Mouse (Mus musculus) embryonic facial prominence, embryonic 12.5 days (tissue): Measurements from ENCODE around the gene Fopnl. TPM values are rescaled to one million over a fixed set of nuclear protein-coding genes. Genes with fewer than 3 reads are reported as not detected.

Experiments used
- ATAC-seq: fragments of 200-750 bp; cut with Nextera tagmentation; 2 replicates; pipeline ENCODE4 v1.8.0; 2017; ENCODE audit not compliant: insufficient number of reproducible peaks, insufficient read depth, low FRiP score, low TSS enrichment
- H3K27ac ChIP-seq: fragments of 300-500 bp; sonication (generic); 2 replicates; pipeline ENCODE4 v1.5.1; 2016; ENCODE audit warnings: mild to moderate bottlenecking
- H3K27me3 ChIP-seq: fragments of 300-500 bp; sonication (generic); 2 replicates; pipeline ENCODE4 v1.6.1; 2016; ENCODE audit warnings: mild to moderate bottlenecking, moderate library complexity
- H3K36me3 ChIP-seq: fragments of 300-500 bp; sonication (generic); 2 replicates; pipeline ENCODE4 v1.6.1; 2016; ENCODE audit warnings: mild to moderate bottlenecking
- H3K4me1 ChIP-seq: fragments of 300-500 bp; sonication (generic); 2 replicates; pipeline ENCODE4 v1.6.1; 2016
- H3K4me2 ChIP-seq: fragments of 300-500 bp; sonication (generic); replicated peaks from 2 replicates; pipeline ENCODE4 v1.6.1; 2016; ENCODE audit warnings: mild to moderate bottlenecking, moderate library complexity
- H3K4me3 ChIP-seq: fragments of 300-500 bp; sonication (generic); 2 replicates; pipeline ENCODE4 v1.5.1; 2016; ENCODE audit warnings: mild to moderate bottlenecking
- H3K9ac ChIP-seq: fragments of 300-500 bp; sonication (generic); 2 replicates; pipeline ENCODE4 v1.6.1; 2016; ENCODE audit warnings: mild to moderate bottlenecking, moderate library complexity
- H3K9me3 ChIP-seq: fragments of 300-500 bp; sonication (generic); 2 replicates; pipeline ENCODE4 v1.6.1; 2016; ENCODE audit warnings: mild to moderate bottlenecking, moderate library complexity
- WGBS: fragments of 180-500 bp; shearing (Covaris S2); methylation state at CpG from one replicate; pipeline ENCODE4 v1.1.7; 2016; 5-methylcytosine and 5-hydroxymethylcytosine counted together
- polyA plus RNA-seq: library from polyadenylated mRNA; unstranded; fragments of >200 nt; fragmentation: Nextera tagmentation; extraction: Ambion mirVana; gene quantifications from 2 replicates; pipeline ENCODE4 v1.2.1, GENCODE M21; 2016

The Fopnl gene
- polyA plus RNA-seq, 1 experiment from 2014 or later = 179 TPM

DNA sequence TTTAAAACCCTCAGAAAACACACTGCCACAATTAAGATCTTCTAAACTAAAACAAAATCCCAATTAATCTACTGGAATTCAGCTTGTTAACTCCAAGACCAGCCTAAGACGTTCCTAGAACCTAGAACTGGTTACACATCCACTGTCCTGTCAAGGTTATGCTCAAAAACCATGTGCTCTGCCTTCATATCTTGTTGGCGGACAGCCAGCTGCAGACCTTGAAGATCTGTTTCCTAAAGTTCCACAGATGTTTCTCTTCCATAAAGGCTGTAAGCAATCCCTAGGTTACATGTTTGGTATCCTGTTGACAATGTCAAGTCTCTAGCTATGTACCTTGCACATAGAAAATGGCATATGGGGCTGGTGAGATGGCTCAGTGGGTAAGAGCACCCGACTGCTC lies 12.4 kb downstream of the Fopnl start:
- H3K27ac ChIP-seq = no peak overlapping the region
- no peak for ATAC-seq
- no peak overlapping the region for H3K4me3 ChIP-seq
- H3K9ac ChIP-seq = no peak overlapping the region
- H3K4me1 ChIP-seq = no peaks in the 10 kb centered on the region
- H3K36me3 ChIP-seq = peaks cover 66% of the 10 kb centered on the region
- WGBS = 91% methylated on average over 3 of the region's 3 CpGs
- H3K27me3 ChIP-seq = no peaks in the 10 kb centered on the region
- no peak overlapping the region for H3K4me2 ChIP-seq
- H3K9me3 ChIP-seq = no peaks in the 10 kb centered on the region

DNA sequence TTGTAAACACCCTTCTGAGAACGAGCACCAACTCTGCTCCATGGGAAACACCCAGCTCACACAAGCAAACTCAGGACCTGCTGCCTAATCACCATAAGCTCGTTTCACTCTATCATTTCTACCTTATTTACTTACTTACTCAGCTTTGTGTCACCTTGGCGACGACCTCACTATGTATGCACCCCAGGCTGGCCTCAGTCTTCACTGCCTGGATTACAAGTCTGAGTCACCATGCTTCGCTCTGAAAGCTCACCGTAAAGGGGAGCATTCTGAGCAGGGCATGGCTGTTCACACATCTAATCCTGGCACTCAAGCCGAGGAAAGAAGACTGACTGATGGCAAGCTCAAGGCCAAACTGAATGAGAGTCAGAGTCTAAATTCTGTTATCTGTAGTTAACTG lies 13.5 kb downstream of the Fopnl start:
- Histone ChIP-seq H3K9ac (no peak overlapping the region), H3K9me3 (no peaks in the 10 kb centered on the region), H3K4me3 (no peak overlapping the region), H3K27ac (no peak overlapping the region), H3K4me1 (no peaks in the 10 kb centered on the region), H3K4me2 (no peak overlapping the region), H3K27me3 (no peaks in the 10 kb centered on the region), H3K36me3 (peaks cover 71% of the 10 kb centered on the region)
- WGBS = 87% methylated on average over 7 of the region's 7 CpGs
- no peak for ATAC-seq

DNA sequence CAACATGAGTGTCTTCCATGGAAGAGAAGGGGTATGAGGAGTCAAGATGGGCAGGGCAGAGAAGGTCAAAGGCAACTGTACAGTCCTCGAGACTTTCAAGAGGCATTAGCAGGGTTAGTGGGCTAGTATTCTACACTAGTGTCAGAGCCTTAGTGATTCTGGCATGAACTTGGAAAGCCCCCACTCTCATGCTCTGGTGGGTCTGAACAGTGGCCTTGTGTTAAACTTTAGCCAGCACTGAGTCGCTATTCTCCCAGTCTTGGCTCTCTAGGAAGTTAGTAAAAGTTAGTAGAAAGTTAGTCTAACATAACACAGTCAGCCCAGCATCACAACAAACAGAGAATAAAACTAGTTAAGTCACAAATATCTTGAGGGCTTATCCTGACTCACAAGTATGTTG lies 14.1 kb downstream of the Fopnl start:
- H3K27me3 ChIP-seq = no peaks in the 10 kb centered on the region
- no peak overlapping the region for H3K4me2 ChIP-seq
- no peak overlapping the region for H3K27ac ChIP-seq
- H3K9ac ChIP-seq = no peak overlapping the region
- 82% methylated on average over 2 of the region's 2 CpGs for WGBS
- ATAC-seq = no peak
- H3K4me3 ChIP-seq = no peak overlapping the region
- H3K36me3 ChIP-seq = peaks cover 70% of the 10 kb centered on the region
- H3K9me3 ChIP-seq = no peaks in the 10 kb centered on the region
- no peaks in the 10 kb centered on the region for H3K4me1 ChIP-seq

DNA sequence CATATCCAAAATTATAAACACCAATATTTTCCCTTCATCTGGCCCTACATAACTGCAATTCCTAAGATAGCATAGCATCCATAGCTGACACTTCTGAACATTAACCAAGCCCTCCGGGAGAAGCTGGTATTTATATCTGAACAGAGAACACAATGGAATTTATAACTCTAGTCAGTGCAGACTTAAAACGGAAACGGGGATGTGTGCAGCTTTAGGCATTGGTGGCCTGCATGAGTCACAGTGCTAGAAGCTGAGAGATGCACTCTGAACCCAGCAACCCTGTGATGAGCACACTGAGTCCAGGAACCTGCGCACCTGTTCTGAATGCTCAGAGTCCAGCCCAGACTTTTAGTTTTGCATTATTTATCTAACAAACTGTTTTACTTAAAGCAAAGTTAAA lies 18.7 kb downstream of the Fopnl start:
- Histone ChIP-seq H3K4me2 (no peak overlapping the region), H3K4me1 (no peaks in the 10 kb centered on the region), H3K9ac (no peak overlapping the region), H3K9me3 (no peaks in the 10 kb centered on the region), H3K4me3 (no peak overlapping the region), H3K27ac (no peak overlapping the region), H3K36me3 (peaks cover 50% of the 10 kb centered on the region), H3K27me3 (no peaks in the 10 kb centered on the region)
- 92% methylated on average over 4 of the region's 4 CpGs for WGBS
- no peak for ATAC-seq

DNA sequence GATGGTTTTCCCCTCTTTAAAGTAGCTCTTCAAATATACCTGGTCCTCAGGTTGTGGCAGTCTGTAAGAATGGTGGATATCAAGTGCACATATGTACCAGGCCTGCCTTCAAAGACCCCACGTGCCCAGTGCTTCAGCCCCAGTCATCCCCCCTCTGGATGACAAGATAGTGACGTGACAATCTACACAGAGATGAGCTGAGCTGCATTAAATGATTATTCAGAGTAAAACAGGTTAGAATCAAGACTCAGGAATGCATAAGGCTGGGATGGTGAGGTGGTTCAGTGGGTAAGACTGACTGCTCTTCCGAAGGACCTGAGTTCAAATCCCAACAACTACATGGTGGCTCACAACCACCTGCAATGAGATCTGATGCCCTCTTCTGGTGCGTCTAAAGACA lies 19.5 kb downstream of the Fopnl start:
- Histone ChIP-seq H3K4me3 (no peak overlapping the region), H3K4me1 (0 out of 2 replicates have a peak, but pooled peaks cover 2% of the 10 kb centered on the region), H3K27ac (no peak overlapping the region), H3K27me3 (peaks cover 2% of the 10 kb centered on the region; the same call in 1 of the 2 replicates), H3K36me3 (peaks cover 50% of the 10 kb centered on the region), H3K9me3 (no peaks in the 10 kb centered on the region), H3K4me2 (no peak overlapping the region), H3K9ac (no peak overlapping the region)
- 87% methylated on average over 4 of the region's 4 CpGs for WGBS
- ATAC-seq = no peak

DNA sequence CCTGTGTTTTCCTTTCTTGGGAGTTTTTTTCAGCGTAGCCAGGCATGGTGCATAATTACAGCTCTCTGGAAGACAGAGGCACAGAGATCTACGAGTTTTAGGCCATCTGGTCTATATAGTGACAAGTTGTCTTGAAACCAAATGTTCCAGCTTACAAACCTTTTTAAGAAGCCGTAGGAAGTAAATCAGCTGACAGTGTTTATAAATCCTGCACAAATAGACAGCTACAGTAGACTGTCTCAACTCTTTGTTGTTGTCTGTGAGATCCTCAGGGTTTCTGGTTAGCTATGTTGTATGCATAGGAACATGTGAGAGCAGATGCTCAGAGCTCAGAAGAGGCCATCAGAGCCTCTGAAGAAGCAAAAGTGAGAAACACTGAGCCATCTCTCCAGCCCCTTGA lies 20.1 kb downstream of the Fopnl start:
- WGBS = 76% methylated on average over 3 of the region's 3 CpGs
- Histone ChIP-seq H3K9me3 (no peaks in the 10 kb centered on the region), H3K9ac (no peak overlapping the region), H3K27me3 (peaks cover 8% of the 10 kb centered on the region; the same call in 1 of the 2 replicates), H3K4me3 (no peak overlapping the region), H3K4me1 (peaks cover 6% of the 10 kb centered on the region; the same call in 1 of the 2 replicates), H3K27ac (no peak overlapping the region), H3K4me2 (no peak overlapping the region), H3K36me3 (peaks cover 48% of the 10 kb centered on the region)
- no peak for ATAC-seq

DNA sequence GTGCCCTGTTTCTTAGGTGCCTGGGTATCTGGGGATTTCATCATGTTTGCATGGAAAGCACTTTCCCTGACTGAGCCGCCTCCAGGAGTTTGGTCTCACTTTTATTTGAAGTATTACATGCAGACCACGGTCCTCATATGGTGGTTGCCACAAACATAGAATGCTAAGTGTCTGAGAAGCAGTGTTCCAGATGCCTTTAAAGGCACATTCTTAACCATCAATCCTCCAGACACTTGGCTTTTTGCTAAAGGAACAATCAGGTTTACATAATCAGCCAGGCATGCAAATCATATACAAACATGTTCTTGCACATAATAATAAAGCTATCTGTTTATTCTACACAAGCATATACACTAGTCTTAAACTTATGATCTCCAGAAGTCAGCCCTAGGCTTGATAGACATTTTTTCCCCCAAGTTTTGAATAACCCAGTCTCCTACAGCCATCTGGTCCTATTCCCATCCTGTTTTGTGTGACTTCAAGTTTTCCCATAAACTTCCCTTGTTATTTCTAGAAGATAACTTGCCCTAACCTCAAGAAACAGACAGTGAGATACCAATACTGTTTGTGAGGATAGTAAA lies 20.6 kb downstream of the Fopnl start:
- Histone ChIP-seq H3K4me1 (peaks cover 10% of the 10 kb centered on the region; the same call in 1 of the 2 replicates), H3K27ac (no peak overlapping the region), H3K9ac (no peak overlapping the region), H3K9me3 (no peaks in the 10 kb centered on the region), H3K27me3 (peaks cover 9% of the 10 kb centered on the region; the same call in 1 of the 2 replicates), H3K36me3 (peaks cover 43% of the 10 kb centered on the region), H3K4me3 (no peak overlapping the region), H3K4me2 (no peak overlapping the region)
- WGBS = 70% methylated on average over 2 of the region's 2 CpGs
- ATAC-seq = no peak

DNA sequence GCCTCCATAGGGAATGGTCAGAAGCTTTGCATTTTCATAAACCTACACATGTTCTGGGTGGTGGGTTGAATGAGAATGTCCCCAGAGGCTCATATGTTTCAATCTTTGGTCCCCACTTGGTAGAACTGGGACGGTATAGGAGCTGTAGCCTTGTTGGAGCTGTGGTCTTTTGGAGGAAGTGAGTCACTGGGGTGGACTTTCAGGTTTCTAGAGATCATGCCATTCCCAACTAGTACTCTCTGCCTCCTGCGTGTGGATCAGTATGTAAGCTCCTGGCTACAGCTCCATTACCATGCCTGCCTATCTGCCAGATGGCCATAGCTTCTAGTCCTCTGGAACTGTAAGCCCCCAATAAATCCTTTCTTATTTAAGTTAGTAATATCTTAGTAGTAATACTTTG lies 21.9 kb downstream of the Fopnl start:
- Histone ChIP-seq H3K9ac (no peak overlapping the region), H3K4me3 (no peak overlapping the region), H3K27me3 (peaks cover 19% of the 10 kb centered on the region), H3K4me1 (peaks cover 15% of the 10 kb centered on the region; the same call in 1 of the 2 replicates), H3K27ac (no peak overlapping the region), H3K36me3 (peaks cover 31% of the 10 kb centered on the region), H3K4me2 (no peak overlapping the region), H3K9me3 (no peaks in the 10 kb centered on the region)
- WGBS = 86% methylated on average over 2 of the region's 2 CpGs
- ATAC-seq = no peak

DNA sequence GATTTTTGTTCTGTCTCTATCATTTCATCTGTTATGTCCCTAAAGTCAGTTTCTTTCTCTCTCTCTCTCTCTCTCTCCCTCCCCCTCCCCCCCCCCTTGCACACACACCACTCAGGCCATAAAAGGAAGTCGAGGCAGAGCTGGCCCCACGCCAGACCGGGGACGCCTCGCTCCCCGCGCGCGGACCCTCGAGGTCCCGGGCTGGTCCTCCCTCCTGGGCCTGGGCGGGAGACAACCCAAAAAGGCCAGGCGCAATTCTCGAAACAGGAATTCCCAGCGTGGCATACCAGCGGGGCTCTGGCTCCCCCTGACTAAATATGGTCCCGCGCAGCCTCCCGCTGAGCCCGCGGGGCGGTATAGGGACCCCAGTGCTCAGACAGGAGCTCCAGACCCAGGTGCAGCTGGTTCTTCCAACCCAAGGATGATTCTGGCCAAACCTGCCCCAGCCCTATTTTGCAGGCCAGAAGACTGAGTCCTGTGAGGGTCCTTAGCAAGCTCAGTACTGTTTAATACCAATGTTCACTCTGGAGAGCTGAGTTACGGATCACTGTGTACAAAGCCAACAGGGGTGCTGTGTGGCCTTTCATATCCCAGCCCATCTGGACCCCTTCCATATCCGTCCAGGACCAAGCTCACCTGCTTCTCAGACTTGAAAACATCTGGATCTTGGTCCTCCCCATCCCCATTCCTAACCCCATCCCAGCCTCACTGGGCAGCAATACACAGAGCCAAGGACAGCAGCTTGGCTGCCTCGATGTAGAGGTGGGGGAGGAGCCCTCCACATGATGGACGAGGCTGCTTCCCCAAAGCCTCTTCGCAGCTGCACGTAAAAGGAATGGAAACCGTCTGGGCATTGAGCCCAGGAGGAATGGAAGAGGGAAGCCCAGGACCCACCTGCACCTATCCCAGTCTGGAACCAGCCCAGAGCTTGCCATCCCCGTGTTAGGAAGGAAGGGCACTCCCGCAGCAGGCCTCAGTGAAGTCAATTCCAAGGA lies 24.7 kb downstream of the Fopnl start:
- no peak overlapping the region; the same call in 1 of the 2 replicates for H3K9ac ChIP-seq
- H3K4me1 ChIP-seq = peaks cover 15% of the 10 kb centered on the region; the same call in 1 of the 2 replicates
- H3K4me2 ChIP-seq = peak overlapping the region; percentile 53
- 0 out of 2 replicates have a peak, but pooled peaks cover 6% of the 10 kb centered on the region for H3K36me3 ChIP-seq
- no peak overlapping the region for H3K27ac ChIP-seq
- no peaks in the 10 kb centered on the region for H3K9me3 ChIP-seq
- peak overlapping the region; percentile 25 for H3K4me3 ChIP-seq
- H3K27me3 ChIP-seq = peaks cover 19% of the 10 kb centered on the region
- peak; percentile 59 for ATAC-seq
- WGBS = 15% methylated on average over 31 of the region's 31 CpGs

DNA sequence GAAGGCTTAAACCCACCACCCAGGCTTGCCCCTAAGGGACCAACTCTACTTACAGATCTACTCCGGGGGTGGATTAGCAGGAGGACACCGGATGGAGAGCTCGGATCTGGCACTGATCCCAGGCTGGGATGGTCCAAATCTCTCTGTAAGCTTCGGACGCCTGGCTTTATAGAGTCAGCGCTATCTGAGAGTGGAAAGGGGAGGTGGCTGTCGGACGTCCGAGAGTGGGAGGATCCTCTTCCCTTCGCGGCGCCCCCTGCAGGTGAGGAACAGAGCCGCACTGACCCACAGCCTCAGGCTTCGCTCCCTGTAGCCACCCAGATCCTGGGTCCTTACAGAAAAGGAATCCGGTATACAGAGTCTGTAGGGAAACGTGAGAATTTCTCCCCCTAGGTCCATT lies 26.0 kb downstream of the Fopnl start, which contains the start of gene Myh11:
Gene Myh11 (minus strand): TSS at position 150 of the 400 bp plus-strand sequence.
- Histone ChIP-seq H3K4me2 (peak within 1 kb of the TSS; percentile 53), H3K27me3 (peaks cover 19% of the 10 kb centered on the region), H3K27ac (no peak within 1 kb of the TSS), H3K36me3 (0 out of 2 replicates have a peak, but pooled peaks cover 1% of the 10 kb centered on the region), H3K9me3 (no peaks in the 10 kb centered on the region), H3K4me1 (peaks cover 15% of the 10 kb centered on the region; the same call in 1 of the 2 replicates), H3K9ac (no peak within 1 kb of the TSS; the same call in 1 of the 2 replicates), H3K4me3 (peak within 1 kb of the TSS; percentile 25)
- 5% methylated on average over 16 of the region's 16 CpGs for WGBS
- no peak for ATAC-seq

DNA sequence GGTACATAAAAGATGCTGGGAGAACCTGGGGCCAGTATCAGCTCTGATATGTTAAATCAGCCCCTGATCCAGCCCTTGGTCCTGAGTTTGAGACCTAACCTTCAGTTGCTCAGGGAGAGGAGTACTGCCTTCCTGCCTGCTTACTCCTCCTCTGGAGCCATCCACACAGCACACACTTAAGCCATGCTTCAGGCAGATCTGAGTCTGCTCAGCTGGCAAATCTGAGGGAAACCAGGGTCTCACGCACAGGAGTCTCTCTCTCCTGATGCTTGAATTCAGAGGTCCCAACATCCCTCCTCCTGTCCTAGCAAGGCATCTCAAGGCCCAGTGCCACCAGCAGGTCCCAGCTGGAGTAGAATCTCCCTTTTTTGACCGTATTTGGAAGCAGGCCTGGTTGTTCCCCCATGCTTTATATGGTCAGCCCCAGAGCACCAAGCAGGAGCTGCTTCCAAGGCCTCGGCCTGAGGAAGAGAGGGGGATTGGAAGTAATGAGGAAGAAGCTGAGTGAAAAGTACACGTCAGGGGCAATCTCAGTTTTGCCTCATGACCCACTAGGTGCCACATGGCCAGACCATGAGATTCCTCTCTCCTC lies 44.7 kb downstream of the Fopnl start:
- no peak for ATAC-seq
- Histone ChIP-seq H3K27me3 (no peaks in the 10 kb centered on the region), H3K9ac (no peak overlapping the region), H3K4me1 (no peaks in the 10 kb centered on the region), H3K4me2 (no peak overlapping the region), H3K4me3 (no peak overlapping the region), H3K9me3 (no peaks in the 10 kb centered on the region), H3K27ac (no peak overlapping the region), H3K36me3 (no peaks in the 10 kb centered on the region)
- 66% methylated on average over 4 of the region's 4 CpGs for WGBS
